Mouse (Mus musculus) megakaryocyte progenitor cell, adult 5-6 weeks (primary cell): ENCODE measurements at regions not wholly inside any gene's neighbourhood (a gene's known extent, or its start where the extent isn't known, plus 50 kb on each side); places are given as distances from the start of the nearest gene placed in this dataset.

ENCODE experiments used
- ATAC-seq: replicated peaks from 2 replicates; pipeline ENCODE4 v1.8.0; 2016; ENCODE audit warnings: mild to moderate bottlenecking, moderate TSS enrichment, inconsistent platforms; ENCODE audit not compliant: poor library complexity

DNA sequence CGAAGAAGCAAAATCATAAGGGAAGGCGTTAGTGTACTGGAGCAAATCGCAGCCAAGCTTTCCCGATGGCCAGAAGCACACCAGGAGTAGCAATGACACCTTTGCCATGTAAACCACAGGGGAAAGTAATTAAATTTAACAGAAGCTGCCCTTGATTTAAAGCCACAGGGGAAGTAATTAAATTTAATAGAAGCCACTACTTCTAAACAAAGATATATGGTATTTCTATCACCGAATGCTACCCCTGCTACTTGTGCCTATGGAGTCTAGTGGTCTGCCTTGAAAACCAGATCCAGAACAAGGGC is 240.9 kb downstream of the Ttll7 start:
- no peak for ATAC-seq

DNA sequence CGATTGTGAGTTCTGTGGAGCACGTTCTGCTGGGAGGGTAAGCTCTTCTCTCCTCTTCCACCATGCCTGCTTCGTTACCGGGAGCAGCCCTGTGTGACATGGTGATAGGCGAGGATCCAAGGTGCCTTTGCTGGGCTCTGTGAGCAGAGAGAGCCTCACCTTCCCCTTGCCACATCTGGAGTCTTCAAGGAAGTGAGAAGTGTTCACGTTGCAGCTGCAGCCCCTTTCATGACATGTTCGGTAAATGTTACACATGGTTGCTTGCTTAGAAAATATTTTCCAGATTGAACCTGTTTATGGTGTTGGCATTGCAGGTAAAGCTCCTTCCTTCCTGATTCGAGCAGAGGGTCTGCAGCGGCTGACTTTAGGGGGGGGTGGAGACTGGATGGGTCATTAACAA is 244.0 kb downstream of the Ttll7 start:
- ATAC-seq, result no peak

DNA sequence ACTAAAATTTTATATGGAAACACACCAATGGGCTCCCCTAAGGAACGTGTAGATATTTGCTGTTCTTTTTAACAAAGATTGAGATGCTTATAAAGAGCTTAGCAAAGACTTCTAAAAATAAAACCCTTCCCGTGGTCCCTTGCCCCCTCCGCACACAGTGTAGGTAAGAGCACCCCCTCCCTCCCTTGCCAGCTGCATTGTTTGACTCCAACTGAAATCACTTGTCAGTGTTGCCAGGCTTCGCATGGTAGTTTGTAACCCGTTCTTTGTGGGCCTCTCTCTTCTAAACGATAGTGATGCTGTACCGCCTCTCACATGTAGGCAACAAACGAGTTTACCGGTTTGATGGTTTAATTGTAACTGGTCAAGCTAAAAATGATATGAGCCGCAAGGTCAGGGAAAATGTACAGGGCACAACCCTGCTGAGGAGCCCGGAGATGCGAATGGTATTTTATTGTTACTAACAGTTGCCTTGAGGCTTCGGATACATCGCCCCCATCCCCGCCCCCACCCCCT is 246.0 kb downstream of the Ttll7 start:
- no peak for ATAC-seq

DNA sequence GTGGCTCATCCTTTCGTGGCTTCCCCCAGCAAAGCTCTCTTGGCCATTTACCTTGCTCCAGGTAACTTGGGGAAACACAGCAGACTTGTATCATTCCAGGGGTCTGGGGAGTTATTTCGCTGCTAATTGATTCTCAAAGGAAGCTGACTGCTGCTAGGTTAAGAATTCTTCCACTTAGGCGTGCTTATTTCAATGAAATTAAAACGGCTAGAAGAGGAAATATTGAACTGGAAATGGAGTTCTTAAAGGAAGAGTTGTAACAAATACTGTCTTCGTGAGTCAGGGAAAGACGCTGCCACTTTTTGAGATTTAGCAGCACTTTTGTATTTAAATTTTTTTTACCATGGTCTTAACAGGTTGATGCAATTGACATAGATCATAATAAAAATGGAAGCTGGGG is 246.4 kb downstream of the Ttll7 start:
- ATAC-seq, result no peak

DNA sequence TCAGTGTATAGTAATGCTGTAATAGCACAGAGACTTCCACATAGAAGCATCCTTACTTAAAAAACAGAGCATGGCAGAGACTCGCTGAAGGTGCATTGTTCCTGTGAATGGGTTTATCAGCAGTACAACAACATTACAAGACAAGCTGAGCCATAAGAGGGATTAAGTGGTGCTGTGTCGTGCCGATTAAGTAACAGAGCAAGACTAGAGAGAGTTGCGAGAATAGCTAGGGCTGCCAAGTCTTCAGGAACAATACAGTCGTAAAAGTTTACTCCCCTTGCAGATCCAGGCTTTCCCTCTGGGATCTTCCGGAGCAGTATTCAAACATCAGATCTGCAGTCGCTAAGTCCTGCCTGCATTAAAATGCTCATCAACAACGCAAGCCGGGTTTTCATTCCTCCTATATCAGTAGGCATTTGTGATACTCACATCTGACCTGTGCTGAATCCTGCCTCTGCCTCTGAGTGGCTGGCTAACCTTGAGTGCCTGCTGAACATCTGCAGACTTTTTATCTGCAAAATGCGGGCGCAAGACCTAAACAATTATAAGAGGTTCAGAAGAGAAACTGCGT is 247.1 kb downstream of the Ttll7 start:
- no peak for ATAC-seq

DNA sequence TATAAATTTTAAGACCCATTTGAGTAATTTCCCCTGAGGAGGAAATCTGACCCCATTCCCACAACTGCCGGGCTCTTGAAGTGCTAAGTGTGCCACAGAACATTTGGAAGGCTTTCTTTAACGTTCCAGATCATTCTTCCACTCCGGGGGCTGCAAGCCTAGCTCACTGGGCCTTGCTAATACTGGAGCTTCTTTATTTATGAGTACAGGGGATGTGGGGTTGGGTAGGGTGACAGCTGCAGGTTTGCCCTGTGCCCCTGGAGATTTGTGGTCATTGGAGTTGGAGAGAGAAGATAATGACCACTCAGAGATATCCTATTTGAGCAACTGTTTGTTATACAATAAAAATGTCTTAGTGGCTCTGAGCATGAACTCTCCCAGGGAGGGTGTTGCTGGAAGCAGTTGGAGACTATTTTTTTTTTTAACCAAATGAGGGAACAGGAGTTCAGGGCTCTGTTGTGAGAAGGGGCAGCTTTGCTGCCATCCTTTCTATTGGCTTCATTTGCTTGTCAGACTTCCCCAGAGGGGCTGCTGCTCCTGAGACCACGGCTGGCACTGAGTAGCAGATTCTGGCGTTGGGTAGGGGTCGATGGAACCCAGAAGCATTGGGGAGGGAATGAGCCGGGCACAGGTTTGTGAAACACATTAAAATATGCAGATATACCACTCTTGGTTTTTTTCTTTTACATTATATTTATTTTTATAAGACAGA is 249.0 kb downstream of the Ttll7 start:
- ATAC-seq, result no peak

DNA sequence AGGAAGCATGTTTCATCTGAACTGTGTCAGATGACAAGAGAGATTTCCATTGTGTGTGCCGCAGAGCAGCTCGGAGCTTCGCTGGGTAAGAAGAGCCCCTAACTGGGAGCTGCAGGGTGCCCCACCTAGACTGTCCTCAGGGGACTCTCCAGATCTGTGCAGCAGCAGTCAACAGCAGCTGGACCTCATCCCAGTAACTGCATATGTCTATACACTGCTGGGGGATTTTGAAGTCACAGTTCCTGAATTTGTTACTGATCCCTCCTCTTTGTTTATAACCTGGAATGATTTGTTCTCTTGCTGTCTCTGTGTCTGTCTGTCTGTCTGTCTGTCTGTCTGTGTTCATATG is 249.6 kb downstream of the Ttll7 start:
- ATAC-seq, result no peak

DNA sequence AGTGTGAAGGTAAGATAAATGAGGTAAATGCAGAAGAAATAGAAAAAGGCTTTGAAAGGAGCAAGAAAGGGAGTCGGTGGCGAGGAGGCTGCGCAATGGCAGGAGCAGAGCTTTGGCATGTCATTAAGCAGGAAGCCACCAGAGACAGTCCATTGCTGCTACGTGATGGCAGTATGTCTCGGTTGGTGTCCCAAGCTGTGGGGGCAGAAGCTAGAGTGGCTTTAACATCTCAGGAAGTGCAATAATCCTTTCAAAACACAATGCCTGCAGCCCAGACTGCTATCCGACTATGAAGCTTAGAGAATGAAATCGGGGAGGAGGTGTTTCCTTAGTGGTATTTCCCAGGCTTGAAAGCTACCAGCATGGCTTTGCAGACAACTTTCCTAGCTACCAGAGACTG is 251.3 kb downstream of the Ttll7 start:
- ATAC-seq, result no peak

DNA sequence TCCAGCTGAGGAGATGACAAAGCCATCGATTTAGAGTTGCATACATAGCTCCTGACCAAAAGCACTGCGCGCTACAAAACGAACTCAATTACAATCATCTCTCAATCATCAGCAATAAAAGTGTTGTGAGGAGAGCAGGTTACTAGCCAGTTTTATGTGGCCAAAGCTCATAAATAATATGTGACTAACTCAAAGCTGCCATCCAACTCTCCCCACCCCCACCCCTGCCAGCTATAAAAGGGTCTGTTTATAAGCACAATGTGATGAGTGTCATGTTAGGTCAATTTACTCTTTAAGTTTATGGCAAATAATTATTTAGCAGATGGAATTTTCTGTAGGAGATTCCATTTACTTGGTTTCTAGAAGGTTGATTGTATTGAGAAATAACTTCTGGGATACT is 265.4 kb downstream of the Ttll7 start:
- ATAC-seq, result no peak

DNA sequence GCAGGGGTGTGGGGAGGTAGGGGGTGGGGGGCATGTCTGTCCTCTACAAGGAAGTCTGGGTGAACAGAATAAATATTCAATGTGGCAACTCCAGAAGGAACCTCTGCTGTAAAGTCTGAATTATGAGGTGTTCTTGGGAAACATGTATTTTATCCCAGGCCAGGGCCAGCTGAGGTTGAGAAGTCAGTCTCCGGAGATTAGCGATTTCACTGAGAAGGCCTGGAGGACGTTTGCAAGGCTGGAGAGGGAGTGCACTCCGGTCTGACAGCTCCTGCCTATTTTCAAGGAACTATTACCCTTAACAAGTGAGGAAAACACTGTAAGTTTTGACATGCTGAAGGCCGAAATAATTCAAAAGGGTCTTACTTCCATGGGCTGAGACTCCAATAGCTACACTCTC is 265.9 kb downstream of the Ttll7 start:
- ATAC-seq, result no peak

DNA sequence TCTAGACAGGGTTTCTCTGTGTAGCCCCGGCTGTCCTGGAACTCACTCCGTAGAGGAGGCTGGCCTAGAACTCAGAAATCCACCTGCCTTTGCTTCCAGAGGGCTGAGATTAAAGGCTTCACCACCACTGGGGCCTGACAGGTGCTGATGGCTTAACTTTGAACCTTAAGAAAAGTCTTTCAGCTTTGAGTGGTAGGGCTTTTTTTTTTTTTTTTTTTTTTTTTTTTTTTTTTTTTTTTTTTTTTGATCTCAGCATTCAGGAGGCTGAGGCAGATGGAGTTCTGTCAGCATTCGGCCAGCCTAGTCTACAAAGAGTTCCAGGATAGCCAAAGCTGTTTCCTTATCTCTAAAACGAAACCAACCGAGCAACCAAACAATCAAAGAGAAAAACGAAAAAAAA is 266.5 kb downstream of the Ttll7 start:
- no peak for ATAC-seq

DNA sequence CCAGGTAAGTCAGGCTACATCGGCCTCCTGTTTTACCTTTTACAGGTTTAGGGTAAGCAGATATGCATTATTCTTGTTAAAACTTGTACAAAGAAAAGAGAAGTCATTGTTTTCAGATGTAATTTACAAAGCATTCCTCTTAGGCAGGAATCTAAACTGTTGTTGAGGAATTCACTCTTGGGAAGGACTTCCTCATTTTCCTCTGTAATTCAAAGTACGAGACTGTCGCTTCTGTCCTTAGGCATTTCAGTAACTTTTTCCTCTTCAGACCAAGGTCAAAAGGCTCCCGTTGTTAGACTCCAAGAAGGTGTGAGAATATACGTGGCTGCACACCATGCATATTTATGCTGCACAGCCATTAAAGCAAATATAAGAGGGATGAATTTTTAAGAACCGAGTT is 269.7 kb downstream of the Ttll7 start:
- no peak for ATAC-seq

DNA sequence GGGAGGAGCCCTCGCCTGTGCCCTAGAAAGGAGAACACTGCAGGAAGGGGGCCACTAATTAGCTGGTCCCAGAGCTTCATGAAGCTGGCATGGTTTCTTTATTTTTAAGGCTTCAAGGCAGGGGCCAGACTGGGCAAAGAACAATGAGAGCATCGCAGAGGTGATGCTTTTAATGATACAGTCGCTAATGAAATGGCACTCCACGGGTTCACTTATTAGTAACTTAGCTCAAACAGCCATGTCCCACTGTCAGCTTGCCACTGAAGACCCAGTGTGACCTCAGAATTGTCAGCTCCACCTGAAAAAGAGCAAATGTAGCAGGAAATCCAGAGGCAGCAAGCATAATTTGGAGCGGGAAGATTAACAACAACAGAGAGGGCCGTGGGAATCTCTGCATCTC is 275.6 kb downstream of the Ttll7 start:
- no peak for ATAC-seq

DNA sequence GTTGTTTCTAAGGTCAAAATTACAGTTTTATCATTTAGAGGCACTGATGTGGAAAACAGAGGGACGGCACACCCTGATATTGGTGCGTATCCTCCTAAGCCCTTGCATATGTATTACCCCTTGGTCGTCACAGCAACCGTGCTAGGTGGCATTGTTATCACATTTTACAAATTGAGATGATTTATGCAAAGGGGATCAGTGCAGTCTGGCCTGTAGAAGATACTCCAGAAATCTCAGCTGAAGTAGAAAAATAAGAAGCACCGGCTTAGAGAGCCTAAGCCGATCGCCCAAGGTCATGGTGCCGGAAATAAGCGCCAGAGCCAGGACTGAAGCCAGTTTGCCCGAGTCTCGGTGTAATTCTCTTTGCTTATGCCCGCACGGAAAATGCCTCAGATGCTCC is 280.7 kb downstream of the Ttll7 start:
- no peak for ATAC-seq

DNA sequence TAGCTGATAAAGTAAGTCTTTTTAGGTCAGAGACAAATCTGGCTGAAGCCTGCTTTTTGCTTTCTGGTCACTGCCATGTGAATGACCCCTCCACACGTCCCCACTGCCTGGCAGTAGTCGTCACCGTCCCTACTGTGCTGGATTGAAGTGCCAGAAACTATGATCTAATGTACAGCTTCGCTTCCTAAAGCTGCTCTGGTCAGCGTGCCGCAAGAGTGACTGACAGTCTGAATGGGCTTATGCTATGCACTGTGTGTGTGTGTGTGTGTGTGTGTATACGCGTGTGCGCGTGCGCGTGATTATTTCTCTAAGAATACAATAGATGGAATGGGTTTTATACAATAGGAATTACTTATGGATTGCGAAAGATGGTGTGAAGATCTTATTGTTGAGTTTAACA is 281.2 kb downstream of the Ttll7 start:
- no peak for ATAC-seq

DNA sequence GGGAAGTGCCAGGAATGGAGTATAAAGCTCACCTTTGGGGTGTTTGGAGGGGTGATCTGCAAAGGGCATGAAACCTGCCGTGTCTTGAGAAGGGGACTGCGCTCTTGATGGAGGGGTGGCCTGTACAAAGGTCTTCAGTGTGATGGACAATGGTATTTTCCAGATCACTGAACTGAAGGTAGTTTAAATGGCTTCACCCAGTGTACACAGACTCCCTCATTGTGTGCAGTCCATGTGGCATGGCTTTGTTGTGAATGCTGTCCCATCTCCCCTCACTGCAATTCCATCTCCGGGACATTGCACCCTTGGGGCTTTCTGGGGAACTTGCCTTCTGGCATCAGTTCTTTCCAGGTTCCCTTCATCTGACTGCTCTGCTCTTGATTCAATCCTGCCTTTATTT is 288.2 kb downstream of the Ttll7 start:
- ATAC-seq, result no peak

DNA sequence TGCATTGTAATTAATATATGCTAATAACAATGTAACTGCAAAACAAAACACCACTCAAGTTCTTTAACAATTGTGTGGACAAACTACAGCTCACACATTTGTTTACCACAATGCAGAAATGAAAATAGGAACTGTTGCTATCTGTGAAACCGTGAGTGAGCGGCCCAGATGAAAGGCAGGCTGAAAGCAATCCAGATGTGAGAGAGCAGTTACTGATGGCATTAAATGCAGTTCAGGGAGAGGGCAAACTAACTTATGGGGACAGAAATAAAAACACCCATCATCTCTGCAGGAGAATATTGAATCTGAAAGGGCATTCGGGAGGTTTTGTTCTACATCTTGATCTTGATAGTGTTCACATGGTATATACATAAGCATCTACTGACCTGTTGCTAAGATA is 301.3 kb downstream of the Ttll7 start:
- no peak for ATAC-seq

DNA sequence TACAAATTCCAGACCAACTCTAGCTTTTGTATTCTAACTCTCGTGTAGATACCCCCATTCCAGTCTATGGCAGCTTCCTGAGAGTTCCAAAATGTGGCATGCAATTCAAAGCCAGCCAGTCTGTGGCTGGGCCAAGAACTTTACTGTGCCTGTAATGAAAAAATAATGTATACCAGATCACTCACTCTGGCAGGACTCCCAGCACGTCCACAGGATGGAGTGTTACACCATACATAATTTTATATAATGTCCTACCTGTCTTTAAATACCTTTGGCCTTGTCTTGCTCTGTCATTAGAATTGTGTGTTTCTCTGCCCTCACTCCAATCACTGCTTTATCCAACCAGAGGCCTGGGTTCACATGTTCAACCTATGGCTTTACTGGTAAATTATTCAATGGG is 301.8 kb downstream of the Ttll7 start:
- no peak for ATAC-seq

DNA sequence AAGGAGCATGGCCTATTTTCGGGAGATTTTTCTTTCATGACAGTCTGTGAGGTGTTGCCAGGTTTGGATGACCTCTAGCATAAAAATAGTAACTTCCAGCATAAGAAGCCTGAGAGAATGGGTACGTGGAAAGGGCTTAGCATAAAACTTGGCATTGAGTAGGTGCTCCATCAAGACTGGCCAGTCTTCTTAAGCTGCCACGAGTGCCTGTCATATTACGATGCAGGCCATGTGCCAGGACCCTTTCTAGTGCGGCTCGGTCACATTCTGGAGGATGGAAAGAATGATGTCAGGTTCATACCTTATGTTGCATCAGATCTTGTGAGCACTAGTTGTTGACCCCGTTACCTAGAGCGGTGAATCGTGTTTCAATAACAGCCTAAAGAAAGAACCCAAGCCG is 311.0 kb downstream of the Ttll7 start:
- no peak for ATAC-seq

DNA sequence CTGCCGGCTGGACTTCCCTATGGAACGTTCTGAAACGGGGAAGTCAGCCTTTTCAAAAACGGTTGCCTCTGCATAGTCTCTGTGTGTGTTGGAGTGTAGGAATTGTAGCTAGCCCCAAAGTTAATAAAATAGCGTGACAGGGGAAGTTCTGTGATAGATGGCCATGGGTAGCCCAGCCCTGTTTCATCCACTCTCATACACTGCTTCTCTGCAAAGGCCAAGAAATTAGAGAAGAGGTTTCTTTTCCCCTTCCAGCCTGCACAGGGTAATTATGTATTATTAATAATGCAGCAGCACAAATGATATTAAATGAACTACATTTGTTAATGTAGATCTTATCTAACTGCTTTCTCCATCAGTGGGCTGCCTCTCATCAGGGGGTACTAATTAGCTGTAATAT is 311.4 kb downstream of the Ttll7 start:
- no peak for ATAC-seq

DNA sequence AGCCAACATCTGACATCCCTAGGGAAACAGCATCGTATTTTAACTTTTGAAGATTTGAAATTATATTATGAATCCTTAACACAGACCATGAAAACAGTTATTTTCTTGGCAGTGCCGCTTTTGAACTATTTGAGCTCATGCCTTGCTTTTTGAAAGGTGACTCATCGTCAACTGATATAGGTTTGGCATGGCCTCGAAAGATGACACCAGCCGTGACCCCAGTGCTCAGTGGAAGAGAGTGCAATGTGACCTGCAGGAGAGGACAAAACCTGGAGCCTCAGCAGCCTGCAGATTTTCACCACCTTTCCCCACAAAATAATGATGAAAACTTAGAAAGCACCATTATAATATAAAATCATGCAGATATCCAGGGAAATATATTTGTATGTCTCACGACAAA is 312.8 kb downstream of the Ttll7 start:
- ATAC-seq, result no peak

DNA sequence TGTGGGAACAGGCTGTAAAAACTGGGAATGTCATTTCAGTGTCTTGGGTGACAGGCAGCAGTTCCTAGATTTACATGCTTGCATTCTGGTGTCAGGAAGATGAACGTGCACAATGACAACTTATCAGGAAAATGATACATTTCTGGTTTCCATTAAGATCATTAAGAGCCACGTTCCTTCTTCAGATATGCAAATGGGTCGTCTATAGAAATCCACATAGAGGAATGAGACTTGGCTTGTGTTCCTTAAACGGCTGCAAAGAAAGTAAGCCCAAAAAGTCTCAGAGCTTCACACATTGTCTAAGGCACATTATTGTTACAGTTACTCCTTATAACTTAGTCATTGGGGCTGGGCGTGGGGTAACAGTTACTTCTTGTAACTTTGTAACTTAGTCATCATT is 314.4 kb downstream of the Ttll7 start:
- ATAC-seq, result no peak

DNA sequence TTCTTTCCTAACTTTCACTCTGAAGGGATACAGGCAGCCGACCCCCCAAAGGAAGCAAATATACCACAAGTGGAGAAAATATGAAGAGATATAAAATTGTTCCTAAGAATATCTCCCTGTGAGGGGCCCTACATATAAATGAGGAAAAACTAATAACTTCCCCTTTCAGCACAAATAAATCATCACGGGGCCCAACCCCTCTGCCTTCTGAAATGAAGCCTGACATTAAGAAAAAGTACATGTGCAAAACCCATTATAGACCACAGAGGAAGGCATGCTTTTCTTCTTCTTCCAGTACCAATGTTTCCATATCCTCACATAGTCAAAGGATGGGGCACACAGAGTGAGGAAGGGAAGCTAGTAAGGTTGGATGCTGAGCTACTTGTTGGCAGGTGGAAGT is 317.0 kb downstream of the Ttll7 start:
- peak; percentile 42; the same call in 1 of the 2 replicates for ATAC-seq
